Mouse (Mus musculus) gastrocnemius, postnatal 4 days (tissue): Measurements from ENCODE around the gene Cib3. TPM values are rescaled to one million over a fixed set of nuclear protein-coding genes. Genes with fewer than 3 reads are reported as not detected.
A peak's percentile ranks its signal among the peaks of the same experiment; 100 is the strongest.

Experiments used
- DNase-seq, 2 experiments: peaks; one replicate each; pipeline ENCODE4 v3.0.0; 2021 to 2022; ENCODE audit warnings: low spot score in 2 of 2, mixed read lengths in 2 of 2
- total RNA-seq, 2 experiments: library from RNA; stranded (reverse); gene quantifications; 2 replicates each; pipeline ENCODE4 v1.2.3; 2021

Cib3 gene
- total RNA-seq, 2 experiments from 2014 or later: not detected

DNA sequence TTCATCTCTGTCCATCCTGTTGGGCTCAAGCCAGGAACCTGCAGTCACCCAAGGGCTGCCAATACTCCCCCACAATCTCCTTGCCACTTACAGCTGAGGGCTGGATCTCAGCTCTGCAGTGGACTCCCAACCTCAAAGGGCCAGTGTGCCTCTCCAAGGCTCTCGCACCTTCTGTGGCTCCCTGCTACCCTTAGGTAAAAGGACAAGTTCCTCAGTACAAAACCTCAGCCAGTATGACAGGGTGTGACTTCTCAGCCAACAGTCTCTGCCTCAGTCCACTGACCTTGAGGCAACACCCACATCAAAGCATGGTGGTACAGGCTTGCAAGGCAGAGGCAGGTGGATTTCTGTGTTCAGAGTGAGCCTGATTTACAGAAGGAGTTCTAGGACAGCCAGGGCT lies 791 bp downstream of the Cib3 start:
- no peak for DNase-seq

DNA sequence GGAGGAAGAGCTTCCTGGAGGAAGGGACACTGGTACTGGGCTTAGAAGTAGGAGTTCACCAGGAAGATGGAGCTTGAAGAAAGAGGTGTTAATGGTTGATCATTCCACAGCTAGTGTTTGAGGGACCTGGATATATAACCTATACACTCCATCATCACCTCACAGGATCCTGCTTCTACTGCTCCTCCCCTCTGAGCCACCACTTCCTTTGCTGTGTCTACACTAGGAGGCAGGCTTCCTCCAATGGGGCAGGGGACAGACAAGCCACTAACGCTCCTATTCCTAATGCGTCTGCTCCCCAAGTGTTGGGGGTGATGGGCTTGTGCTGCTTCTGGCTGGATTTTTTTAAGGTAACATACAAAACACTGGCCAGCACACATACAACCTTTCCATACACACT lies 1.9 kb downstream of the Cib3 start:
- DNase-seq: no peak

DNA sequence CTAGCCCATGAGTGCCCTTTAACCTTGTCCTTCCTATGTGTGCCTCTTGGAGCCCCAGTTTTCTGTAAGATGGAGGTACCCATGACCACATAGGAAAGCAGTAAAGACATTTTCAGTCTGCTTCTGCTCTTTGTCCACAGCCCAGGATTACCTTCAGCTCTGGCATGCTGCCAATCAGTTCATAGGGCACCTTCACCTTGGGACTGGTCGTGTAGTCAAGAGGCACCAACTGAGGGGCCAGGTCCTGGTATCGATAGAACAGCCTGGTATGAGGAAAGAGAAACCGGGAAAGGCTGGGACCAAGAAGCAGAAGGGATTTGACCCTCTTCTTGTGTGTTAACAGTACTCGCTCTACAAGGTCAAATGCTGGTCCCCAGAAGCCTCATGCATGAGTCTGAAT lies 2.4 kb downstream of the Cib3 start:
- no peak for DNase-seq

DNA sequence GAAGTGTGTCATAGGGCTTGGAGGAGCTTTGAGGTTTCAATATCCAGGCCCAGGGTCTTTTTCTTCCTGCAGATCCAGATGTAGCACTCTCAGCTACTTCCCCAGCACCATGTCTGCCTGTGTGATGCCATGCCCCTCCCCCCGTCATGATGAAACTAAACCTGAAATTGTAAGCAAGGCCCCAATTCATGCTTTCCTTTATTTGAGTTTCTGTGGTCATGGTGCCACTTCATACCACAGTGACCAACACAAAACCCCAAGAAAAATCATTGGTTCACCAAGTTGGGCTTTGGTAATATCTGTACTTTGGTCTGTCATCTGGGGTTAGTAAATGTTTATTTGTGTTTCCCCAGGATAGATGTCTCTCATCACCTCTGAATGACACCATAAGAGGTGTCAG lies 4.1 kb downstream of the Cib3 start:
- no peak for DNase-seq

DNA sequence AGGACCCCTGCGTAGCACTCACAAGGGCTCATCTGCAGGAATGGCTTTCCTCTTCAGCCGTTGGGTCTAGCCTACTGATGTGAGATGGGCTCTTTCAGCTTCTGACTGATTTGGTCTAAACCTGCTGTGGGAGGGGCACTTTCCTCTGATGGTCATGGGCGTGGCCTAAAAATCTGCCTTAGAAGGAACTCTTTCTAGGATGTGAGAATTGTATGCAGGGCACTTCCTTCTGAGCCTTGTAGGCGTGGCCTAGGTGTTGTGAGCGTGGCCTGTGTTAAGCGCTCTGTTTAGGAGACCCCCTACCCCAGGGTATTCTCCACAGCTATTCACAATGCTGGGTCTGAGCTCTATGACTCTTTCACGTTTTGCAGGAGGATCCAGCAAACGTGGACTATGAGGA lies 14.6 kb downstream of the Cib3 start:
- no peak for DNase-seq

DNA sequence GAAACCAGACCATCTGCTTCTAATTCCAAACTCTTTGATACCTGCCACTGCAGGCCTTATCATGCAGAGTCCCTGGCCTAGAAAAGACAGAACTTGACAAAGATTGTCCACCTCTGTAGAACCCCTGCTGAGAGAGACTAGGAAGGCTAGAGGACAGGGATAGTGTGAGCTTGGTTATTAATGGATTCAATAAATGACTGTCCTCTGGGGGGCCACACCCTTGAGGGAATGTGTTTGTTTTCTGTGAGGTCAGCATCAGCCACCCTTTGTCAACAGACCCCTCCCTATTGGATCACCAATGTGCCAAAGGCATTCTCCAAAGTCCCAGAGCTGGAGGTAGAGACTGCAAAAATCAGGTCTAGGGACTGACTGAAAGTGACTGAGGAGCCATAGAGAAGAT lies 20.6 kb downstream of the Cib3 start:
- DNase-seq: no peak

DNA sequence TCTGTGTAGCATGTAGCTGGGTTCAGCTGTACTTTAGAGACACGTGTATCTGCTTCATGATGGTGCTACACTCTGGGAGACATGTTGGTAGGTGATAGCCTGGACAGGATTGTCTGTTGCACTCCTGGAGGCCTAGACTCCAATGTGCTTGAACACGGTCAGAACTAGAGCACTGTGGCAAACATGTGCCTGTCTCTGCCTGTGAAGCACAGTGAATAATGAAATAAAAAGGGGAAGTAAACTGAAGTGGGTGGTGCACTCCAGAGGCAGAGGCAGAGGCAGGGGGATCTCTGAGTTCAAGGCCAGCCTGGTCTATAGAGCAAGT lies 22.5 kb downstream of the Cib3 start:
- DNase-seq: no peak

DNA sequence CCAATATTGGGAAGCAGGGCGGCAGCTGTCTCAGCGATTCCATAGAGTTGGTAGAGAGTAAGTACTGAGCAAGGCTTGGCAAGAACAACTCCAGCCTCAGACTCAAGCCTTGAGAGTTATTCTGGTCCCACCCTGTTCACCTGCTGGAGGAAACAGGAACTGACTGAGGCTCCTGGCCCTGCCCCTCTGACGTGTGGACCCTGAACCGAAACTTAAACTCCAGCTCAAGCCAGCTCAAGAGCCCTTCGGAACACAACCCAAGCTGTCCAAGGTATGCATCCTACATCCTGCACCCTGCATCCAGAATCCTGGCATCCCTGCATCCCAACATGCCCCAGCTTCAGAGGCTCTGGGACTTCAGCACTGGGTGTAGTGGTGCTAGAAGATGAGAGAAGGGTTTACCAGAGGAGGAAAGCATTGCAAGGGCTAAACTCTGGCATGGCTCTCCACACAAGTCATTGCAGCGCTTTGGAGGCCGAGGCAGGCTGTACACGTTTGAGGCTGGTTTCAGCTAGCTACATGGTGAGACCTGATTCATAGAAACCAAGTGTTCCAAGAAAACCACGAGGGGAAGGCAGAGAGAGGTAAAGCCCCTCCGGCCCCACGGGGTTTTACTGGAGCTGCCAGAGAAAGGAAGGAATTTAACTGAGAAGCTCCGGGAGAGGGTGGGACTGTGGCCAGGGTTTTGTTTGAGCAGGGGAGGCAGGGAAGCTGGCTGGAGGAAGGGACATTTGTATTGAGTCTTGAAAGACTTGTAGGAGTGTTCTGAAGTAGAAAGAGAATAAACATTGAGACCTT lies 23.0 kb downstream of the Cib3 start, which contains the start of gene Hsh2d:
TSS of gene Hsh2d (plus strand) at position 222 of the 798 bp plus-strand sequence.
- DNase-seq: no peak

DNA sequence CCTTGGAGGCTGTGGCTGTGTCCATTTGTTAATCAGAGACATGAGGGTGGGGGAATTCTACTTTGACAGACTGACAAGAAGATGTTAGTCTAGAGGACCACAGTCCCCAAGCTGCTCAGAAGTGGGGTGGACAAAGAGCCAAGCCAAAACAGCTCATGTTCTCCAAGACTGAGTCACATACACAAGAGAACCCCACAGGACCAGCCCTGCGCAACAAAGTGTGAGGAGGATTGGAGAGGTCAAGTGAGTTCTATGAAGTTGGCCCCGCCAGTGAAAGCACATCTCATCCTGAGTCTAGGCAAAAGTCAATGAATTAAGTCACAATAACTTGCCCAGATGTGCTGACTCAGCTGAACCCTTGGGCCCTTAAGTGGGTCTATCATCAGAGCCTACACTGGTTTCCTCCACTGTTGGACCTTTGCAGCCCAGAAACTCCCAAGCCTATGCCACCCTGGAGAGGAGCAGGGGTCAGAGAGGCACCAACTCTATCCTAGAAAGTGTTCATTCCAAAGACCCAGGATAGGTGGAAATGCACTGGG lies 24.8 kb downstream of the Cib3 start:
- no peak for DNase-seq

DNA sequence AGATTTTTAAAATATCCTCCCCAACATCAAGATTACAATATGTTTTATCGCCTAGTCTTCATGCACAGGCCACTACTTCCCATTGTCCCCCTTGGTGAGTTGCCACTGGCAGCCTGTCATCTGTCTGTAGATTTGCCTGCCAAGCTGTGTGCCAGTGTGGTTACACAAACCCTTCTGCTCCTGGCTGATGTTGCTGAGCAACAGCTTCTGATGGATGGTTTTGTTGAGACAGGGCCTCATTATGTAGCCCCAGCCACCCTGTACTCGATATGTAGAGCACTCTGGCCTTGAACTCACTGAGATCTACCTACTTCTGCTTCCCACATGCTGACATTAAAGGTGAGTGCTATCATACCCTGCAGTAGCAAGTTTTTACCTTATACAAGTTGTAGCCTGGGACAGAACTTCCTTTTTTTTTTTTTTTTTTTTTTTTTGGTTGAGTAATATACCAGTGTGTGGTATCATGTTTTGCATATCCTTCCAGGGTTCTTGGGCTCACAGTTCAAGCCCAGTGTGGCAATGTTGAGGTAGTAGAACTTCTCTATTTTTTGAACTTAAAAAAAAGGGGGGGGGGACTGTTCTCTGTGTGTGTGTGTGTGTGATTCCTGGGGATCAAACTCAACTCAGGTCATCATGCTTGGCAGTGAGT lies 29.0 kb downstream of the Cib3 start:
- DNase-seq: no peak

DNA sequence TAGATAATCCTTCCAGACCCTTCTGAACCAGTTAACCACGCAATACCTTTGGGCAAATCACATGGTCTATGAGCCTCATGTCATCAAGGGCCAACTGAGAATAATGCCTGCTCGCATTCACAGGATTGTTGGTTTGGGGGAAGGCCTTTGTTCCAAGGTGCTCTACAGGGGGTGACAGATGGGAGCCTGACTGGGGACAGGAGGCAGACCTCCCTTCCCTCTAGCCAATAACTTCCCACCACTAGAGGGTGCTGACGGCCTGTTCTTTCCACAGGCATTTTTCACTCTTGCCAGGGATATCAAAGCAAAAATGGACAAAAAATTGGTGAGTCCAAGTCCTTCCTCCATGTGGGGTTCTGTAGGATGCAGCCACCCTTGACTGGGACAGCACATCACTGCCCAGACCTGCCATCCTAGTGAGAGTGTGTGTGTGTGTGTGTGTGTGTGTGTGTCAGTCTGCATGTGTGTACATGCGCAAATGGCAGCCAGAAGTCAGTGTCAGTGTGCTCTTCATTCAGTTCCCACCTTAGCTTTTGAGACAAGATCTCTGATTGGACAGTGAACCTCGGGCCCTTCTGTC lies 35.2 kb downstream of the Cib3 start:
- peak; percentile 44 to 70 for DNase-seq

DNA sequence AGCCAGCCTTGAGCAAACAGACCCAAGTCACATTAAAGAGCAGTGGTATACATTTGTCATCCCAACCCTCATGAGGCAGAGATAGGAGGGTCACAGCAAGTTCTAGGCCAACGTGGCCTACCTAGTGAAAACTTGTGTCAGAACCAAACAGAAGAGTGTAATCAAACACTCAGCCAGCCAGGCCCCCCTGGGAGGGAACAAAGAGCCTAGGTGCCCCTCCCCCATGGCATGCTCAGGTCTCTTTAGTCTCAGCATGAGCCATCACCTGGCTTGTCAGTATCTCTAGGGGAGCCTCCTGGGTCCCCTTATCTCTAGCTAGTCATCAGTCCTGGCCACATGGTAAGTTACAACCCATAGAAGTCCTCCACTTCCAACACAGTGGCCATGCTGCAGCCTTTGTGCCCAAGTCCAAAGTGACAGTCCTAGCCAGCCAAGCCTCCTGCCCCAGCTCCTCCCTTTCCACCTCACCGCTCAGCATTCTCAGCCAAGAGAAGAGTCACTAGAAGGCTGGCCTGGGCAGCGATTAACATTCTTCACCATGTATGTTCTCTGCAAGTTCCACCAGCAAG lies 42.9 kb downstream of the Cib3 start:
- DNase-seq: no peak

DNA sequence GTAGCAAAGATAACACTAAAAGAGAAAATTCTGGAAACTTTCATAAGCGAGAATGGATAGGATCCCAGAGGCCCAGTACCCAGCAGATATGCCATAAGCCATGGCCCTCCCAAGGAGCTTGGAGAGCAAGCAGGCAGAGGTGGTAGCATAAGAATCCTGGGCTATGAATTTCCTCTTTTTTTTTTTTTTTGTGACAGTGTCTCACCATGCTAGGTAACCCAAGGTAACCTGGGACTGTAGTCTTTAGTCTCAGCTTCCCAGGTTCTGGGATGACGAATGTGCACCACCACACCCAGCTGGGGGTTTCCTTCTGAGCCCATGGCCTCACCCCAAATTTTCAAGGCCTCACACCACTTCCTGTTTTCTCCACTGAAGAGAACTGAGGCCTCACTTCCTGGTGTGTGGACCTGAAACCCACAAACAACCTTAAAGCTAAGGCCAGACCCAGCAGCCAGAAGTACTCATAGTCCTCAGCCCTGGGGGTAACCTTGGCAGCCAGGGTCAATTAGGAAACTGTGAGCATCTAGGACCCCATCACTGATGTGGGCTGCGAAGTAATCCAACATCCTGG lies 43.5 kb downstream of the Cib3 start:
- DNase-seq: no peak

DNA sequence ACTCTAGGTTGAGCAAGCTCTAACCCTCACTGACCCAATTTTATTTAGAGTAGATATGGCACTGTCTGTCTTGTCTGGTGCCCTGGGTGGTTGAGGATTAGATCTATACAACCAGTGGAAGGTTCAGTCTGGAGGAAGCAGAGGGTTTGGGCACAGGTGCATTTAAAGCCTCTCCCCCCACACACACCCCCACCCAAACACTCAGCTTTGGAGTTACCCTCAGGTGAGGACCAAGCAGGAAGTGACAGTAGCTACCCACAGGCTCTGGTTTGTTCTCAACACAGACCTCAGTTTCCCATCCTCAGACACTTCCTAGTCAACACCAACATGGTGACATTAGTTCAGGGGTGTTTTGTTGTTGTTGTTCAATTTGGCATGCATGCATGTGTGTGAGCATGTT lies 49.8 kb downstream of the Cib3 start:
- no peak for DNase-seq

DNA sequence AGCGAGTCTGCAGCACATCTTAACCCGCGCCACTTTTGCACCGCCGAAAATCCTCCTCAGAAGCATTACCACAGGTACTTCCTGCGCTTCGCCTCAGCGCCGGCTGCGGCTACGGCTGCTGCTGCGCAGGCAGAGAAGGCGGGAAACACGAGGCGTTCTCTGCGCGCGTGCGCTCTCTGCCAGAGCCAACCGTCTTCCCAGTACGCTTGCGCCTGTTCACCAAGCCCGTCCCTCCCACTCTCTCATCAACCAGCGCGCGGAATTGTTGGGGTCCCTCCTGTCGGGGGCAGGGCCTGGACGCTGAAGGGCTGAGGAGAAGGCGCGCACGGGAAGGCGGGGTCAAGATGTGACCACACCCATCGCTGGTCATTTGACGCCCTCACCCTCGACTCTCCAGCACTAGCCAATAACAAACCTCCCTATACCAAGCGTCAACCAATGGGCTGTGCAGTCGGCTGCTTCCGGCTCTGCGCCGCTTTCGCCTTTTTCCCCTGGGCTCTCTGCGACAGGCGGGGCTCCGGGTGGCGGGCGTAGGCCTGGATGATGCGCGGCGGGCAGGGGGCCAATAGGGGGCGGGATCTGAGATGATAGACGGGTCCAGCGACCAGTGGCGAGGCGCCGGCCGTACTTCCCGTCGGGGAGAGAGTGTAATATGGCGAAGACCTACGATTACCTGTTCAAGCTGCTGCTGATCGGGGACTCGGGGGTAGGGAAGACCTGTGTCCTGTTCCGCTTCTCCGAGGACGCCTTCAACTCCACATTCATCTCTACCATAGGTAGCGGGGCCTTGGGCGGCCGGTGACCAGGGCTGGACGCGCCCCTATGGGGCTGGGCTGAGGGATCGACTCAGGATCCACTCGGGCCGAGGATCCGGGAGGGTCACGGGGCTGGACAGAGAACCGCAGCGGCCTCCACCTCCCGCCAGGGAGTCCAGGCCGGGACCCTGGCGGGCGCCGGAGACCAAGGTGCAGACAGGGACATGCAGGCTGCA lies 51.6 kb downstream of the Cib3 start, which contains the start of gene Rab8a:
TSS of gene Rab8a (plus strand) at position 494 of the 991 bp plus-strand sequence.
- peak; percentile 99 to 100 for DNase-seq

DNA sequence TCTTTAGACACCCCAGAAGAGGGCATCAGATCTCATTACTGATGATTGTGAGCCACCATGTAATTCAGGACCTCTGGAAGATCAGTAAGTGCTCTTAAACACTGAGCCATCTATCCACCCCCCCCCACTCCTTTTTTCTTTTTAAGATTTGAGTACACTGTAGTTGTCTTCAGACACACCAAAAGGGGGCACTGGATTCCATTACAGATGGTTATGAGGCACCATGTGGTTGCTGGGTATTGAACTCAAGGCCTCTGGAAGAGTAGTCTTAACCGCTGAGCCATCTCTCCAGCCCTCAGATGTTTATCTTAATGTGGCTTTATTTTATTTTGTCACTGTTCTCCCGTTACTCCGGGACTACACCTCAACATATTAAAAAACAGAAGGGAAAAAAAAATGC lies 52.6 kb downstream of the Cib3 start:
- DNase-seq: no peak

DNA sequence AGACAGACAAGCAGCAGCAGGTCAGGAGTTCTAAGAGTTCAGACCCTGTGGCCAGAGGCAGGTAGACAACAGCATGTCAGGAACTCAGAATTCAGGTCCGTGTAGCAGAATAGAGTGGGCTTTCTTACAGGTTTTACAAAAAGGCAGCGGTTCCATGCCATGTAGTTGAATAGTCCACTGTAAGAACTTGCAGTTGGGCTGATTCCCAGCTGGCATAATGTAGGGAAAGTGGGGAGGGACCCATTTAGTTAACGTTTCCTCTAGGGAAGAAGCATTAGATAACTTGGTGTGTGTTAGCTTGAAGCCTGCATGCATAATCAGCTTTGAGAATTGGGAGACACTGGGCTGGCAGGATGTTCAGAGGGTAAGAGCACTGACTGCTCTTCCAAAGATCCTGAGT lies 53.9 kb downstream of the Cib3 start:
- no peak for DNase-seq

DNA sequence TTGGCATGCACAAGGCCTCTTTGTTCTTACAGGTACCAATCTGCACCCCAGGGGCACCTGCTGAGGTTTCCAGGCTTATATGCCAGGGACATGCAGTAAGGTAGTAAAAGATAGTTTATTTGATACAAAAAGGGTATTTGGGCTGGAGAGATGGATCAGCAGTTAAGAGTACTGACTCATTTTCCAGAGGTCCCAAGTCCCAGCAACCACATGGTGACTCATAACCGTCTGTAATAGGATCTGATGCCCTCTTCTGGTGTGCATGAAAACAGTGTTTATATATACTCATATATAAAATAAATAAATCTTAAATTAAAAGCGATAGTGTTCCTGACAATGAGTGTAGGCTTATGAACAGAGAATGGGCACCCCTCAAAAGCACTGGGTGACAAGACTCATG lies 54.5 kb downstream of the Cib3 start:
- no peak for DNase-seq
